In the genomic region with DNA sequence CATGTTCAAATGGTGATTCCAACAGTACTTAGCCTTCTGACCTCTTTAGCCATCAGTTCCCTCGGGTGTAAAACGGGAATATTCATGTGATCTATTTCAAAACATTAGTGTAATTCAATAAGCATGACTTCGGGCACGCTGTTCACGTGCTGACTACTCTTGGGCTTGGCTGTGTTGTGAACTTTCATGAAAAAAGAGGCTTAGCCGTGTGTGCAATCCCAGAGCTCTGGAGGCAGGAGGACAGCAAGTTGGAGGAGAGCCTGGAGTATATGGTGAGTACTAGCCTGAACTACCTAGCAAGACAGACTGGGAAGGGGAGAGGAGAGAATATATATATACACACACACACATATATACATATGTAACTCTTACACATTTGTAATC, we compare ENCODE assay signal across 8 mouse cellular contexts. TPM values are rescaled to one million over a fixed set of nuclear protein-coding genes. Genes with fewer than 3 reads are reported as not detected.
DNase-seq lines count a peak whose midpoint lies in the region; ATAC-seq and TF ChIP-seq lines count a peak whose summit lies in the region.

No protein-coding gene starts in this region.

- H3K36me3 ChIP-seq in kidney, embryonic 15.5 days, result peaks cover 35% of the 10 kb centered on the region
- peaks cover 34% of the 10 kb centered on the region for H3K36me3 ChIP-seq in intestine, embryonic 14.5 days (ENCODE audit: control insufficient read depth, insufficient read depth, low read length)

- peak; percentile 29 for ATAC-seq in kidney, embryonic 15.5 days (replicated peaks; ENCODE audit: low FRiP score)
- no peak for ATAC-seq in intestine, embryonic 14.5 days (replicated peaks; ENCODE audit: low FRiP score, low TSS enrichment, low read depth)
- ATAC-seq in monocyte, adult 5-6 weeks (replicated peaks; ENCODE audit: insufficient number of reproducible peaks, low FRiP score, low TSS enrichment, poor library complexity, severe bottlenecking), result peak; percentile 7; the same call in 1 of the 2 replicates

- H3K9ac ChIP-seq in kidney, embryonic 15.5 days, result no peak overlapping the region
- H3K9ac ChIP-seq in intestine, embryonic 14.5 days (ENCODE audit: low read length), result peak overlapping the region; percentile 3

- DNase-seq in kidney, postnatal 25 days, result no peak
- DNase-seq in intestine, embryonic 14.5 days (ENCODE audit: low spot score), result no peak
- DNase-seq in ovary, postnatal 36 days (ENCODE audit: low spot score), result no peak
- no peak for DNase-seq in right cerebral cortex, postnatal 10 days (ENCODE audit: low spot score in 2 of 2)
- DNase-seq in spleen, adult 18-20 months, result no peak

- peaks cover 22% of the 10 kb centered on the region for H3K4me1 ChIP-seq in kidney, embryonic 15.5 days
- H3K4me1 ChIP-seq in bone marrow macrophage, adult 2 months (ENCODE audit: control insufficient read depth, insufficient read depth, low read length), result peaks cover 12% of the 10 kb centered on the region
- H3K4me1 ChIP-seq in intestine, embryonic 14.5 days (replicated peaks; ENCODE audit: control insufficient read depth, insufficient read depth, low read length), result peaks cover 15% of the 10 kb centered on the region

- H3K27ac ChIP-seq in kidney, embryonic 15.5 days, result peak overlapping the region; percentile 30; the same call in 1 of the 2 replicates
- peak overlapping the region; percentile 74 for H3K27ac ChIP-seq in bone marrow macrophage, adult 2 months (ENCODE audit: insufficient read depth, low read depth, low read length)
- peak overlapping the region; percentile 12; the same call in 1 of the 2 replicates for H3K27ac ChIP-seq in intestine, embryonic 14.5 days (ENCODE audit: low read depth)

- no peak for TF ChIP-seq POLR2A in bone marrow macrophage, adult 2 months (IDR thresholded peaks at IDR 0.05; ENCODE audit: borderline replicate concordance, low read depth, low read length)

- TF ChIP-seq CTCF in bone marrow macrophage, adult 2 months (IDR thresholded peaks at IDR 0.05; ENCODE audit: low read depth, low read length), result no peak

- peak overlapping the region; percentile 54 for H3K4me2 ChIP-seq in kidney, embryonic 15.5 days
- peak overlapping the region; percentile 38 for H3K4me2 ChIP-seq in intestine, embryonic 14.5 days (ENCODE audit: low read length)

- peak overlapping the region; percentile 97 for H3K4me3 ChIP-seq in kidney, embryonic 15.5 days (replicated peaks)
- H3K4me3 ChIP-seq in bone marrow macrophage, adult 2 months (ENCODE audit: insufficient read depth, low read length), result peak overlapping the region; percentile 55
- H3K4me3 ChIP-seq in intestine, embryonic 14.5 days (ENCODE audit: low read depth, low read length), result peak overlapping the region; percentile 86; the same call in 1 of the 2 replicates

- no peaks in the 10 kb centered on the region for H3K27me3 ChIP-seq in kidney, embryonic 15.5 days
- H3K27me3 ChIP-seq in intestine, embryonic 14.5 days (replicated peaks; ENCODE audit: control insufficient read depth, insufficient read depth, low read length), result no peaks in the 10 kb centered on the region

- no peaks in the 10 kb centered on the region for H3K9me3 ChIP-seq in kidney, embryonic 15.5 days (replicated peaks)
- no peaks in the 10 kb centered on the region for H3K9me3 ChIP-seq in intestine, embryonic 14.5 days (ENCODE audit: control insufficient read depth, low read length)

- 13% methylated on average over 6 of the region's 6 CpGs for WGBS in kidney, embryonic 15.5 days
- WGBS in intestine, embryonic 14.5 days, result 22% methylated on average over 6 of the region's 6 CpGs

RNA-seq across cellular contexts. Expression of gene Rps3a1, which starts 0.4 kb away (rescaled TPM):
- 1,242 and 1,382 TPM in 2 replicates for polyA plus RNA-seq in kidney, embryonic 15.5 days (2015; fragmentation: Nextera tagmentation; extraction: Ambion mirVana)
- 1,248 and 1,390 TPM in 2 replicates for polyA plus RNA-seq in bone marrow macrophage, adult 2 months (2012; ENCODE audit: insufficient read depth, insufficient read length, missing spikeins)
- 1,532 and 1,540 TPM in 2 replicates for polyA plus RNA-seq in intestine, embryonic 14.5 days (2014; fragmentation: Nextera tagmentation; extraction: Ambion mirVana)
- 2,726 to 3,318 TPM (median 3,221 TPM) in 3 replicates for total RNA-seq in monocyte, adult 5-6 weeks (2017)

Comparison
In these comparisons a context has a peak if more than half of its experiments do, and no peak if none do; other contexts are left out.
1. H3K27ac ChIP-seq: peak in every context shown above with its lines; median percentile 74 in bone marrow macrophage, adult 2 months; 30 in kidney, embryonic 15.5 days; 12 in intestine, embryonic 14.5 days.